Mouse (Mus musculus) hindbrain, embryonic 16.5 days (tissue): ENCODE data around the gene Rrm2. TPM values are rescaled to one million over a fixed set of nuclear protein-coding genes. Genes with fewer than 3 reads are reported as not detected.

Experiments
- ATAC-seq: fragments of 200-750 bp; cut with Nextera tagmentation; 2 replicates; pipeline ENCODE4 v1.8.0; 2017; ENCODE audit warnings: moderate TSS enrichment, moderate library complexity
- H3K27ac ChIP-seq: fragments of 300-500 bp; sonication (generic); 2 replicates; pipeline ENCODE4 v1.5.1; 2014; ENCODE audit warnings: low read depth, mild to moderate bottlenecking, control low read depth, low read length, moderate library complexity
- H3K27me3 ChIP-seq: fragments of 300-500 bp; sonication (generic); replicated peaks from 2 replicates; pipeline ENCODE4 v1.6.1; 2014; ENCODE audit warnings: low read length; ENCODE audit not compliant: control insufficient read depth, insufficient read depth
- H3K36me3 ChIP-seq: fragments of 300-500 bp; sonication (generic); 2 replicates; pipeline ENCODE4 v1.6.1; 2014; ENCODE audit warnings: mild to moderate bottlenecking, low read length, moderate library complexity, mixed read lengths; ENCODE audit not compliant: control insufficient read depth, insufficient read depth
- H3K4me1 ChIP-seq: fragments of 300-500 bp; sonication (generic); 2 replicates; pipeline ENCODE4 v1.6.1; 2014; ENCODE audit warnings: low read depth, low read length; ENCODE audit not compliant: control insufficient read depth, insufficient read depth
- H3K4me2 ChIP-seq: fragments of 300-500 bp; sonication (generic); 2 replicates; pipeline ENCODE4 v1.6.1; 2014; ENCODE audit warnings: mild to moderate bottlenecking, low read length, control low read depth, moderate library complexity
- H3K4me3 ChIP-seq: fragments of 300-500 bp; sonication (generic); 2 replicates; pipeline ENCODE4 v1.5.1; 2014; ENCODE audit warnings: mild to moderate bottlenecking, low read length, control low read depth, moderate library complexity
- H3K9ac ChIP-seq: fragments of 300-500 bp; sonication (generic); 2 replicates; pipeline ENCODE4 v1.6.1; 2014; ENCODE audit warnings: low read depth, mild to moderate bottlenecking, control low read depth, low read length, moderate library complexity
- H3K9me3 ChIP-seq: fragments of 300-500 bp; sonication (generic); 2 replicates; pipeline ENCODE4 v1.6.1; 2014; ENCODE audit warnings: mild to moderate bottlenecking, low read length, moderate library complexity; ENCODE audit not compliant: control insufficient read depth
- WGBS: fragments of 180-500 bp; shearing (Covaris S2); extraction: QIAGEN DNeasy Blood & Tissue Kit; methylation state at CpG from one replicate; pipeline ENCODE4 v1.1.7; 2014; 5-methylcytosine and 5-hydroxymethylcytosine counted together
- polyA plus RNA-seq: library from polyadenylated mRNA; unstranded; fragments of >200 nt; fragmentation: Nextera tagmentation; extraction: Ambion mirVana; gene quantifications from 2 replicates; pipeline ENCODE4 v1.2.1, GENCODE M21; 2015

Rrm2 gene
- polyA plus RNA-seq, 1 experiment from 2014 or later = 54.2 TPM

GRCm38 (mm10) chr12:24682563-24682962, 25.5 kb upstream of the Rrm2 start:
- Histone ChIP-seq H3K27me3 (peaks cover 8% of the 10 kb centered on the region), H3K4me2 (no peak overlapping the region), H3K27ac (no peak overlapping the region), H3K9ac (no peak overlapping the region), H3K9me3 (no peaks in the 10 kb centered on the region), H3K4me1 (peaks cover 17% of the 10 kb centered on the region), H3K36me3 (no peaks in the 10 kb centered on the region), H3K4me3 (no peak overlapping the region)
- WGBS = 58% methylated on average over 8 of the region's 8 CpGs
- no peak for ATAC-seq

- ATAC-seq = no peak
- no peak overlapping the region for H3K27ac ChIP-seq
- 79% methylated on average over 7 of the region's 7 CpGs for WGBS
- H3K36me3 ChIP-seq = no peaks in the 10 kb centered on the region
- no peak overlapping the region for H3K4me3 ChIP-seq
- no peak overlapping the region for H3K9ac ChIP-seq
- H3K9me3 ChIP-seq = no peaks in the 10 kb centered on the region
- H3K4me1 ChIP-seq = peaks cover 17% of the 10 kb centered on the region
- H3K4me2 ChIP-seq = no peak overlapping the region
- peaks cover 8% of the 10 kb centered on the region for H3K27me3 ChIP-seq
These were observed 24.6 kb upstream of the Rrm2 start for GRCm38 (mm10) chr12:24683461-24683860.

GRCm38 (mm10) chr12:24686038-24686695, 21.9 kb upstream of the Rrm2 start:
- Histone ChIP-seq H3K4me3 (no peak overlapping the region), H3K27ac (no peak overlapping the region), H3K4me1 (peaks cover 9% of the 10 kb centered on the region), H3K9me3 (no peaks in the 10 kb centered on the region), H3K36me3 (no peaks in the 10 kb centered on the region), H3K4me2 (no peak overlapping the region), H3K9ac (no peak overlapping the region), H3K27me3 (peaks cover 8% of the 10 kb centered on the region)
- no peak for ATAC-seq
- WGBS = 65% methylated on average over 6 of the region's 6 CpGs

GRCm38 (mm10) chr12:24686696-24687346, 21.2 kb upstream of the Rrm2 start:
- Histone ChIP-seq H3K9ac (no peak overlapping the region), H3K4me2 (no peak overlapping the region), H3K27me3 (peaks cover 8% of the 10 kb centered on the region), H3K27ac (no peak overlapping the region), H3K4me1 (peaks cover 3% of the 10 kb centered on the region), H3K36me3 (no peaks in the 10 kb centered on the region), H3K4me3 (no peak overlapping the region), H3K9me3 (no peaks in the 10 kb centered on the region)
- 75% methylated on average over 11 of the region's 11 CpGs for WGBS
- ATAC-seq = no peak

DNA sequence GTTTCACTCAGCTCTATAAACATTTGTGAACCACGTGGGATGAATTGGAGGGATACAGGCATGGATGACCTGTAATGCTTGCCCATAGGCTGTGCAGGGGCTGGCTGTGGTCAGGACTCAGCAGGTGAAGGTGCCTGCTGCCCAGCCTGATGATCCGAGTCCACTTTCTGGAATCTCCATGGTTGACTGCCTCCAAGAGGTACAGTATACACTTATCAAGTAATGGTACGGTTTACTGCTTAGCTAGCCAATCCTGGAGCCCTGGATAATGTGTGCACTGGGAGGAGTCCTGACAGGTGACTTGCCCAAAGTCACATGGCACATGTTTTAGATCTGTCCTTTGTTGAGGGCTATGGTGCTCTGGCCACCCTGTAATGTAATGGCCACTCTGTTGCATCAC, 17.7 kb upstream of the Rrm2 start:
- H3K9me3 ChIP-seq = no peaks in the 10 kb centered on the region
- no peak for ATAC-seq
- no peaks in the 10 kb centered on the region for H3K4me1 ChIP-seq
- WGBS = 85% methylated on average over 3 of the region's 3 CpGs
- H3K4me3 ChIP-seq = no peak overlapping the region
- H3K36me3 ChIP-seq = no peaks in the 10 kb centered on the region
- no peak overlapping the region for H3K4me2 ChIP-seq
- no peaks in the 10 kb centered on the region for H3K27me3 ChIP-seq
- H3K9ac ChIP-seq = no peak overlapping the region
- H3K27ac ChIP-seq = no peak overlapping the region

- no peaks in the 10 kb centered on the region for H3K9me3 ChIP-seq
- H3K27me3 ChIP-seq = no peaks in the 10 kb centered on the region
- no peaks in the 10 kb centered on the region for H3K36me3 ChIP-seq
- no peak overlapping the region for H3K4me3 ChIP-seq
- peak; percentile 95 for ATAC-seq
- 38% methylated on average over 16 of the region's 16 CpGs for WGBS
- H3K9ac ChIP-seq = peak overlapping the region; percentile 48; the same call in 1 of the 2 replicates
- H3K27ac ChIP-seq = no peak overlapping the region
- peak overlapping the region; percentile 46 for H3K4me2 ChIP-seq
- no peaks in the 10 kb centered on the region for H3K4me1 ChIP-seq
These were observed 11.2 kb upstream of the Rrm2 start for GRCm38 (mm10) chr12:24696500-24697483.

DNA sequence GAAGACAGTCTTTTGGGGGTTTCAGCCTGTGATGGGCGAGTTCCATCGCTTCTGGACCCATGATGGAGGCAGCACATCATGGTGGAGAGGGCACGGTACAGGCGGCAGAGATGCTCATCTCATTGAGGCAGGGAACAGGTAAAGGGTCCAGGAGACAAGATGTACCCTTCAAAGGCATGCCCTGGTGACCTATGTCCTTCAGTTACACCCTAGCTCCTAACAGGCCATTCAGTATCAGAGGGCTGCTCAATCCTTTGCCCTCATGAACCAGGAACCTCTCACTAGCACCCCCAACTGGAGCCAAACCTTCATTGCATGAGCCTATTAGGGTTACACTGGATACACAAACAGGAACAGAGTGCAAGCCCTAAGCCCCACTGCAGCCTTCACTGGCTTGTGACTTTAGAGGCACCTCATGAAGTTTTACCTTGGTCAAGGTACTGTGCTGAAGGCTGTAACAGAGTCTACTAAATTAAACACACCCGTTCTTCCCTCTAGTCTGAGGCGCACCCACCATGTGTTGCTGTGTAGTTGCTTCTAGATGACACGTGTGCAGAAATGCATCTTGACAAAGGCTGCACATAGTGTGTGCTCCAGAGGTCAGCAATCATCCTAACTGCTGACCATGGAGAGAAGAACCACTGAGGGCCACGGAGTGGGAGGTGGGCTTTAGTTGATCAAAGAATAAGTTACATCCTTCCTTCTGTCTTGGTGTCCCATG, 10.4 kb upstream of the Rrm2 start:
- Histone ChIP-seq H3K27ac (no peak overlapping the region), H3K4me1 (no peaks in the 10 kb centered on the region), H3K4me3 (no peak overlapping the region), H3K9ac (peak overlapping the region; percentile 48; the same call in 1 of the 2 replicates), H3K9me3 (no peaks in the 10 kb centered on the region), H3K27me3 (no peaks in the 10 kb centered on the region), H3K4me2 (peak overlapping the region; percentile 46), H3K36me3 (no peaks in the 10 kb centered on the region)
- 65% methylated on average over 8 of the region's 8 CpGs for WGBS
- ATAC-seq = peak; percentile 71

DNA sequence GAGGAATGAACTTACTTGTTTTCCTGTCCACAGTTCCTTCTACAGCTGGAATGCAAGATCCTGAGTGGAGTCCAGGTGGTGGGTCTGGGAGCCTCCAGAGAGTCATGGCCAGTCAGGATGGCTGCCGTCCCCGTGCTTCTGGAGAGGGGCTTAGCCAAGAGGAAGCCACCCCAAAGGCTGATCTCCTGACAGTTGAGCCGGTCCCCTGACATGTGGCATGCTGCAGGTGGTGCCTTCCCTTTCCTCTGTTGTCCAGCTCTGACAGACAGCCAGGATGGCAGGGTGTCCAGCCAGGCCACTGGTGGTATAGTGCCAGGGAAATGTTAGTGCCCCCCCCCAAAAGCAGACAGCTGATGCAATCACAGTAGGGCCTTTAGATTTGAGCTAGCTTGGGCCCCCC, 9.5 kb upstream of the Rrm2 start:
- Histone ChIP-seq H3K9me3 (no peaks in the 10 kb centered on the region), H3K27ac (no peak overlapping the region), H3K4me2 (no peak overlapping the region), H3K9ac (no peak overlapping the region), H3K4me1 (no peaks in the 10 kb centered on the region), H3K4me3 (no peak overlapping the region), H3K36me3 (no peaks in the 10 kb centered on the region), H3K27me3 (no peaks in the 10 kb centered on the region)
- 82% methylated on average over 3 of the region's 3 CpGs for WGBS
- no peak for ATAC-seq
